Comparison of ENCODE assay signal across 8 mouse cellular contexts in the genomic region with DNA sequence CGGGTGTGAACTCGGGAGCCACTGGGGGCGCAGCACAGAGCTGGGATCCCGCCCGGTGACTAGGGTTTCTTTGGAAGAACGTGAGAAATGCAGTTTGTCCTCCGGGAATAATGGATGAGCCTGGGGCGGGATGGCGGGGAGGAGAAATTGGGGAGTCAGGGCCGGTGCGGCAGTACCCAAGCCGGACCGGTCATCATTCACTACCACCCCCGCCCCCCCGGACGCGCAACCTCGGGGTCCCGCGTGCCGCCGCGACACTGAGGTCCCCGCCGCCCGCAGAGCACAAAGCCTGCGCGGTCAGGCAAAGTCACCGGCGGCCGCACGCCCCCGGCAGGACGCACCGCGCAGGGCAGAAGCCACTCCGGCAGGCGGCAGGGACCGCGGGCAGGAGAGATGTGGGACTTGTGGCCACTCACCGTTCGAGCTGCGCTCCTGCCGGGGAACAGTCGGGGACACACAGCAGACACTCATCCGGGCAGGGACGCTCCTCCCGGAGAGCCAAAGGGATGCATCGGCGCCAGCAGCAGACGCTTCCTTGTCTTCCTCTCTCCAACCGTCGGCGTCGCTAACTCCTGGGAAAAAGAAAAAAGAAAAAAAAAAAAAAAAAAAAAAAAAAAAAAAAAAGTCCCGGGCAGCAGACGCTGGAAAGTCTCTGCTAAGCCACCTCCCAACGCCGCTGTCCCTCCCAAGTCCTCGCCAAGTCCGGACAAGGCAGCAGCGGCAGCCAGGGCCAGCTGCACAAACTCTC. TPM values are rescaled to one million over a fixed set of nuclear protein-coding genes. Genes with fewer than 3 reads are reported as not detected.
DNase-seq lines count a peak whose midpoint lies in the region; ATAC-seq and TF ChIP-seq lines count a peak whose summit lies in the region.

No protein-coding gene starts in this region.

- peak; percentile 91 for ATAC-seq in Patski
- ATAC-seq in forebrain, postnatal 0 days, result peak; percentile 96
- peak; percentile 80 for ATAC-seq in liver, postnatal 0 days

- peak overlapping the region; percentile 81 for H3K4me3 ChIP-seq in forebrain, postnatal 0 days (ENCODE audit: low read depth, low read length)
- peak overlapping the region; percentile 88 for H3K4me3 ChIP-seq in layer of hippocampus, adult 2 months
- peak overlapping the region; percentile 75 for H3K4me3 ChIP-seq in liver, postnatal 0 days (ENCODE audit: low read depth, low read length)

- H3K27ac ChIP-seq in forebrain, postnatal 0 days (ENCODE audit: low read depth, low read length), result peak overlapping the region; percentile 66
- peak overlapping the region; percentile 81 for H3K27ac ChIP-seq in layer of hippocampus, adult 2 months
- H3K27ac ChIP-seq in liver, postnatal 0 days (ENCODE audit: low read depth), result peak overlapping the region; percentile 96

- WGBS in forebrain, postnatal 0 days, result 2% methylated on average over 62 of the region's 62 CpGs
- under 1% methylated on average over 55 of the region's 62 CpGs for WGBS in liver, postnatal 0 days (ENCODE audit: insufficient replicate concordance)

- TF ChIP-seq CTCF in Patski (IDR thresholded peaks at IDR 0.05), result peak; percentile 89
- TF ChIP-seq CTCF in forebrain, postnatal 0 days (IDR thresholded peaks at IDR 0.05; ENCODE audit: low read depth), result peak; percentile 61
- TF ChIP-seq CTCF in layer of hippocampus, adult 2 months (conservative IDR thresholded peaks at IDR 0.05), result peak; percentile 70
- peak; percentile 29; the same call in 1 of the 2 replicates for TF ChIP-seq CTCF in liver, postnatal 0 days (IDR thresholded peaks at IDR 0.05; ENCODE audit: low read depth)

- intact Hi-C loops in heart, postnatal 36 days (cut with DNase I), result loop anchor here (2.0 to 5.0 kb wide), 3 partner anchors 55 to 221 kb away; a partner anchor contains a TSS

- H3K27me3 ChIP-seq in Patski, result no peaks in the 10 kb centered on the region
- H3K27me3 ChIP-seq in forebrain, postnatal 0 days (ENCODE audit: insufficient read depth, low read length), result no peaks in the 10 kb centered on the region
- peaks cover 9% of the 10 kb centered on the region; the same call in 1 of the 2 replicates for H3K27me3 ChIP-seq in liver, postnatal 0 days (ENCODE audit: insufficient read depth, low read length)

- H3K9ac ChIP-seq in forebrain, postnatal 0 days, result peak overlapping the region; percentile 75
- H3K9ac ChIP-seq in liver, postnatal 0 days (replicated peaks), result peak overlapping the region; percentile 77

- DNase-seq in Patski (ENCODE audit: low read depth, low spot score), result no peak
- DNase-seq in cerebellum, adult 18-20 months, result peak; percentile 41 to 52
- peak; percentile 78 for DNase-seq in forebrain, postnatal 0 days
- peak; percentile 82 to 85 for DNase-seq in heart, postnatal 36 days
- peak; percentile 44 to 59 for DNase-seq in layer of hippocampus, adult 2 months (ENCODE audit: low spot score in 2 of 2)
- DNase-seq in liver, postnatal 0 days, result peak; percentile 63
- DNase-seq in ovary, adult 18-20 months (ENCODE audit: low spot score), result peak; percentile 62
- DNase-seq in urinary bladder, postnatal 4 days (ENCODE audit: low spot score in 2 of 2), result peak; percentile 65 to 73

- in situ Hi-C loops in Patski (cut with MboI; ENCODE audit: low pct_unique_long_range_greater_than_20kb), result no loop called here

- H3K4me1 ChIP-seq in forebrain, postnatal 0 days (ENCODE audit: insufficient read depth), result 0 out of 2 replicates have a peak, but pooled peaks cover 8% of the 10 kb centered on the region
- H3K4me1 ChIP-seq in liver, postnatal 0 days (ENCODE audit: insufficient read depth), result no peaks in the 10 kb centered on the region

- POLR2A ChIA-PET in Patski (lab: Charles Lee), result interaction anchor here (0.7 kb wide), 2 partner anchors 35 to 412 kb away, joined by 8 to 15 read pairs; no protein-coding TSS in a partner anchor

- no peaks in the 10 kb centered on the region for H3K9me3 ChIP-seq in forebrain, postnatal 0 days (ENCODE audit: low read length)
- H3K9me3 ChIP-seq in liver, postnatal 0 days (ENCODE audit: low read length), result no peaks in the 10 kb centered on the region

- peak overlapping the region; percentile 77 for H3K4me2 ChIP-seq in forebrain, postnatal 0 days (ENCODE audit: low read depth)
- peak overlapping the region; percentile 77 for H3K4me2 ChIP-seq in liver, postnatal 0 days (ENCODE audit: low read depth, low read length)

- CTCF ChIA-PET in Patski (lab: Charles Lee), result interaction anchor here (0.7 to 3.0 kb wide), 8 partner anchors 11 to 129 kb away, joined by 3 to 10 read pairs (median 4); a partner anchor contains a TSS

- no peak for TF ChIP-seq EP300 in liver, postnatal 0 days (IDR thresholded peaks at IDR 0.05; ENCODE audit: low read depth)

- H3K36me3 ChIP-seq in forebrain, postnatal 0 days (ENCODE audit: insufficient read depth), result no peaks in the 10 kb centered on the region
- H3K36me3 ChIP-seq in liver, postnatal 0 days (replicated peaks; ENCODE audit: insufficient read depth, low read length), result no peaks in the 10 kb centered on the region

RNA-seq across cellular contexts. Expression of a gene that starts 0.5 kb away (rescaled TPM):
- polyA plus RNA-seq in Patski (2021), result 25.1 TPM
- 22.5 and 30.7 TPM in 2 replicates for total RNA-seq in forebrain, postnatal 0 days (2014; rRNA removed)
- 33.5 and 42.6 TPM in 2 replicates for polyA plus RNA-seq in forebrain, postnatal 0 days (2015; fragmentation: Nextera tagmentation; extraction: Ambion mirVana)
- total RNA-seq in heart, postnatal 36 days (2021), result 10 to 100 TPM; 77.4 to 79.7 TPM
- total RNA-seq in layer of hippocampus, adult 2 months (2021), result 10 to 100 TPM; 27.8 to 29.2 TPM
- polyA plus RNA-seq in liver, postnatal 0 days (2015; fragmentation: Nextera tagmentation; extraction: Ambion mirVana), result 117 and 133 TPM in 2 replicates

Comparison
In these comparisons a context has a peak if more than half of its experiments do, and no peak if none do; other contexts are left out.
1. CTCF ChIP-seq: peak in every context shown above with its lines; median percentile 89 in Patski; 70 in layer of hippocampus, adult 2 months; 61 in forebrain, postnatal 0 days; 29 in liver, postnatal 0 days.